Mouse (Mus musculus) megakaryocyte, embryonic 14.5 days (primary cell): ENCODE results near the gene Plch2.

Source experiments
- FLI1 ChIP-seq: IDR thresholded peaks from 2 replicates; pipeline ENCODE4 v1.6.1; 2012; ENCODE audit warnings: low read length, inconsistent platforms, mixed read lengths
- GATA1 ChIP-seq: IDR thresholded peaks from 3 replicates; pipeline ENCODE4 v1.6.1; 2012; ENCODE audit warnings: mixed read lengths, low read length, inconsistent platforms, borderline replicate concordance

- no peak for TF ChIP-seq GATA1
- TF ChIP-seq FLI1, result no peak
These were observed 75.5 kb downstream of the Plch2 start for GRCm38 (mm10) chr4:154981076-154981475.
